Mouse (Mus musculus): ENCODE data around the gene Wbp1l.
A peak's percentile ranks its signal among the peaks of the same experiment; 100 is the strongest.

DNA sequence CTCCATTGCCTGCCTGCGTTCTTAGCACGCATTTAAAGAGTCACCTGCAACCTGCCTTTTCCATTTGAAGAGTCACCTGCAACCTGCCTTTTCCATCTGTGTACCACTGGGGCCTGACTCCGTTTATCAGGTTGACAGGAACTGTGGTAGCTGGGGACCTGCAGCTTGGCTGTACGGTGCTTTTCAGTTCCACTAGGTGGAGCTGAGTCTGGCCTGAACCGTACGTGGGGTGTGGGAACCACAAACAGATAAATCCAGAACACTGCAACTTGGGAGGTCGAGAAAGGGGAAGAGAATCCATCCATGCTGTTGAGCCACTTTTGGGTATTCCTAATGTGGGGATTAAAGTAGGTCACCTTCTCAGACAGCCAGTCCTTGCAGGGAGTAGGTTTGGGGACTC, 8.5 kb downstream of the Wbp1l start:
- TF ChIP-seq POLR2A (IDR thresholded peaks at IDR 0.05; ENCODE audit: insufficient read depth, low read length) (no peak), CTCF (IDR thresholded peaks at IDR 0.05; ENCODE audit: low read depth, low read length) (peak; percentile 65), EP300 (IDR thresholded peaks at IDR 0.05; ENCODE audit: insufficient read depth, low read depth, low read length) (no peak)
